Mouse (Mus musculus) heart, adult 2 months (tissue): ENCODE measurements at regions not wholly inside any gene's neighbourhood (a gene's known extent, or its start where the extent isn't known, plus 50 kb on each side); places are given as distances from the start of the nearest gene placed in this dataset.

Experiments used
- CTCF ChIP-seq: fragments of 200-600 bp; IDR thresholded peaks from 2 replicates; pipeline ENCODE4 v1.8.1; 2022; ENCODE audit warnings: antibody characterized with exemption, mild to moderate bottlenecking, moderate library complexity
- EP300 ChIP-seq: fragments of 200-500 bp; IDR thresholded peaks from 2 replicates; pipeline ENCODE4 v1.6.1; 2011; ENCODE audit warnings: low read depth, low read length, control low read depth; ENCODE audit not compliant: insufficient read depth
- POLR2A ChIP-seq: fragments of 200-500 bp; IDR thresholded peaks from 2 replicates; pipeline ENCODE4 v1.6.1; 2011; ENCODE audit warnings: mild to moderate bottlenecking, low read depth, low read length, control low read depth; ENCODE audit not compliant: insufficient read depth

DNA sequence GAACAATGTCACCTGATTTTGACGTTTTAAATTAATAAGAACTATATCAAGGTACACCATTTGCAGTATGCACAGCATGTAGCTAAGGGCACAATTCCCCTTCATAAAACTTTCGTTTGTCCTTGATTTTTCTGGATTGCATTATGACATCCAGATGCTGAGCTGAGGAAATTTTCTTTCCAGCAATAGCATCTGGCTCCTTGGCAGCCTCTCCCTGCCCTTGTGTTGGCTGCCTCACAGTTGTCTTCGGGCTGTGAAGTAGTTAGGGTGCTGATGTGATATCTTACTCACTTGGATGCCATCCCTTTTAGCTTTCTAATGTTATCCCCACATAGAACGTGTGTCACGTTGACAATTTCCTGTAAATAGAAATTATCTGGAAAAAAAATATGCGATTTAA is 729.2 kb downstream of the Dach1 start:
- no peak for TF ChIP-seq POLR2A
- TF ChIP-seq EP300: no peak
- TF ChIP-seq CTCF: no peak
